Mouse (Mus musculus) liver, embryonic 14 days (tissue): ENCODE results near the gene Tmbim6. TPM values are rescaled to one million over a fixed set of nuclear protein-coding genes. Genes with fewer than 3 reads are reported as not detected.

ENCODE experiments used
- polyA plus RNA-seq: library from polyadenylated mRNA; depleted of rRNA; stranded (reverse); fragments of >200 nt; gene quantifications from 2 replicates; pipeline ENCODE4 v1.2.3, GENCODE M21; 2012; rRNA removed

Gene Tmbim6
- 90.8 and 111 TPM in 2 replicates for polyA plus RNA-seq

DNA sequence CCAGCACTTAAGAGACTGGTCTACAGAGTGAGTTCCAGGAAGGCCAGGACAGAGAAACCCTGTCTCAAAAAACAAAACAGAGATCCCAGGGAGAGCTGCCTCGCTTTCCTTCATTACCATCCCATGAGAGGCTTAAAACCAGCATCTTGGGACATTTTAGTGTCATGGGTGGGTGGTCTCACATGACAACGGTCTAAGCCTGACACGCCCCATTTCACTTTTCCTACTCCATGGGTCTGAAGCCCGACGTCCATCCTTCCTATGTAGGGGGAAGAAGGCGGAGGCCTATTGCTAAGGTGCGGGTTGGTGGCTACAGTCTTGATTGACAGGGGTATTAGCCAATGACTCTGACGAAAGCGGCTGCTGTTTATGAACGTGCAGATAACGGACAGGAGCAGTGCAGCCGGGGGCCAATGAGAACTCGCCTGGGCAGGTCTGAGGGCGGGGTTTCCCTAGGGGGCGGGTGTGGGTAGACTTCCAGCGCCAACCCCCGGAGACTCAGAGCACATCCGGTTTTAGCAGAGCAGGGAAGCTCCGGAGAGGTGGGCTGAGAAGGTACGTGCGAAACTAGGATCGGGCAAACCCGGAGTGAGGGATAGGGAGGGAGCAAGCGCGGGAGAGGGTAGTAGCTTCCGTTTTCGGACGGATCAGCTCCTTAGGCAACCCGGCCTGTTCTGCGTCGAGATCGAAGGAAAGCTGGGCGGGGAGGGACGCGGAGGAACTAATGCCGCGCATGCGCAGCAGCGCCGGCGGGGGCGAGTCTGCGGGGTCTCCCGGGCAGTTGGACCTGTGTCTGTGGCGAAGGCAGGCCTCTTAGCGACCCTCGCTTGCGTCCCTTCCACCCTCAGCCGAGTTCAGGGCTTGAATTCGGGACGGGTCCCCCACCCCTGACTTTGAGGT, at the start of gene Tmbim6:
TSS of gene Tmbim6 (plus strand) at position 397 of the 900 bp plus-strand sequence.

GRCm38 (mm10) chr15:99370259-99370691, 22.4 kb upstream of the Tmbim6 start, which contains the start of gene Fmnl3:
TSS of gene Fmnl3 (minus strand) at chr15:99370482.

DNA sequence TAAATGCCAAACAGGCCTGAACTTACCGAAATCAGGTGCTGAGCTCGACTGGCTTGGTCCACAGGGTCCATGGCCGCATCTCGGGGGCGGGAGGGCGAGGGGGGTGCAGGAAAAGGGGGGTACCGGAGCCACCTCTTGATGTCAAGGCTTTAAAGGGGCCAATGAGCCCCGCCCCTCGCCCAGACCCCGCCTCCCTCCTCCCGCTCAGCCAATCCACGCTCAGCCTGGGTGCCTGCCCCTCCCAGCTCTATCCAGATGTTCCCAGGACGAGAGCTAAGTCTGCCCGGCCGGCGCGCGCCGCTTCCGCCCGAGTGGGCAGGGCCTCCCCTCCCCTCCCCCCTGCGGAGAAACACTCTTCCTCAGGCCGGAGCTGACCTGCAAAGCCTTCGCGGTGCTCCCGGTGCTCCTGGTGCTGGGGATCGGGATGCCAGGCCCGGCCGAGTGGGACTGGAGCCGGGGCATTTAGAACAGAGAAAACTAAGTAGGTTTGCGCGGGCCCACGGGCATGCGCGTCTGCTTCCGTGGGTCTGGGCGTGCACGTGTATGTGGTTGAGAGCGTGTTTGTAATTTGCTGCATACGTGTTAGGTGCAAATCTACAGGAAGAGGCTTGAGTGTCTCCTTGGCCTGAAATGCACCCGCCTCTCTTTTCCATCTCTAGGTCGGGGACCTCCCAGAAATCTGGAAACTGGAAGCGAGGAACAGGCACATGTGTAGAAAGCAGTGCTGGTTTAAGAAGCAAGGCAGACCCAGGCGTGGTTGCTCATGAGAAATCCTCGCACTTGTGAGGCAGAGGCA, 65.1 kb downstream of the Tmbim6 start, which contains the start of gene Nckap5l:
TSS of gene Nckap5l (minus strand) at position 143 of the 796 bp plus-strand sequence.

Other genes starting within 250 kb of the Tmbim6 start
- 0.09 and 0.16 TPM in 2 replicates for gene Kcnh3, start 168.0 kb upstream of the Tmbim6 start, polyA plus RNA-seq
- 23.9 and 27.0 TPM in 2 replicates for gene Mcrs1, start 140.9 kb upstream of the Tmbim6 start, polyA plus RNA-seq
- 8.8 and 9.9 TPM in 2 replicates for gene Prpf40b, start 97.8 kb upstream of the Tmbim6 start, polyA plus RNA-seq
- gene Fam186b, start 97.0 kb upstream of the Tmbim6 start, polyA plus RNA-seq = 0.01 TPM in 1 of 2 replicates, not detected in the other
- 3.6 and 4.1 TPM in 2 replicates for gene Fmnl3, start 22.4 kb upstream of the Tmbim6 start, polyA plus RNA-seq
- 0.70 and 0.80 TPM in 2 replicates for gene Nckap5l, start 64.9 kb downstream of the Tmbim6 start, polyA plus RNA-seq
- 2.8 and 3.0 TPM in 2 replicates for gene Bcdin3d, start 81.8 kb downstream of the Tmbim6 start, polyA plus RNA-seq
- gene Faim2, start 135.3 kb downstream of the Tmbim6 start, polyA plus RNA-seq = 0.02 TPM in 1 of 2 replicates, not detected in the other
- not detected in 2 replicates for gene Aqp2, start 186.2 kb downstream of the Tmbim6 start, polyA plus RNA-seq
- gene Aqp5, start 197.9 kb downstream of the Tmbim6 start, polyA plus RNA-seq = 0.05 and 0.06 TPM in 2 replicates
- not detected in 2 replicates for gene Aqp6, start 208.5 kb downstream of the Tmbim6 start, polyA plus RNA-seq